Mouse (Mus musculus) midbrain, embryonic 14.5 days (tissue): Measurements from ENCODE around the gene Atg4d. TPM values are rescaled to one million over a fixed set of nuclear protein-coding genes. Genes with fewer than 3 reads are reported as not detected.

Experiments
- ATAC-seq: fragments of 200-750 bp; cut with Nextera tagmentation; 2 replicates; pipeline ENCODE4 v1.8.0; 2017; ENCODE audit warnings: moderate number of reproducible peaks, moderate library complexity; ENCODE audit not compliant: low FRiP score, low TSS enrichment
- DNase-seq: peaks from one replicate; pipeline ENCODE4 v3.0.0-alpha.2; 2015
- H3K27ac ChIP-seq: fragments of 300-500 bp; sonication (generic); replicated peaks from 2 replicates; pipeline ENCODE4 v1.5.1; 2014; ENCODE audit warnings: mild to moderate bottlenecking, low read depth, low read length, moderate library complexity
- H3K27me3 ChIP-seq: fragments of 300-500 bp; sonication (generic); 2 replicates; pipeline ENCODE4 v1.6.1; 2014; ENCODE audit warnings: low read length, control low read depth, mixed read lengths; ENCODE audit not compliant: control insufficient read depth, insufficient read depth
- H3K36me3 ChIP-seq: fragments of 300-500 bp; sonication (generic); 2 replicates; pipeline ENCODE4 v1.6.1; 2014; ENCODE audit warnings: low read length, control low read depth; ENCODE audit not compliant: control insufficient read depth, insufficient read depth
- H3K4me1 ChIP-seq: fragments of 300-500 bp; sonication (generic); 2 replicates; pipeline ENCODE4 v1.6.1; 2014; ENCODE audit warnings: mild to moderate bottlenecking, antibody characterized with exemption, low read length, control low read depth; ENCODE audit not compliant: control insufficient read depth, insufficient read depth
- H3K4me2 ChIP-seq: fragments of 300-500 bp; sonication (generic); 2 replicates; pipeline ENCODE4 v1.6.1; 2014; ENCODE audit warnings: mild to moderate bottlenecking, low read length, moderate library complexity
- H3K4me3 ChIP-seq: fragments of 300-500 bp; sonication (generic); replicated peaks from 2 replicates; pipeline ENCODE4 v1.5.1; 2014; ENCODE audit warnings: low read depth, low read length
- H3K9ac ChIP-seq: fragments of 300-500 bp; sonication (generic); replicated peaks from 2 replicates; pipeline ENCODE4 v1.6.1; 2014; ENCODE audit warnings: mild to moderate bottlenecking, low read length, moderate library complexity
- H3K9me3 ChIP-seq: fragments of 300-500 bp; sonication (generic); 2 replicates; pipeline ENCODE4 v1.6.1; 2016; ENCODE audit warnings: low read length, control low read depth, mixed read lengths; ENCODE audit not compliant: control insufficient read depth
- WGBS: fragments of 180-500 bp; shearing (Covaris S2); extraction: QIAGEN DNeasy Blood & Tissue Kit; methylation state at CpG from one replicate; pipeline ENCODE4 v1.1.7; 2014; 5-methylcytosine and 5-hydroxymethylcytosine counted together
- polyA plus RNA-seq: library from polyadenylated mRNA; unstranded; fragments of >200 nt; fragmentation: Nextera tagmentation; extraction: Ambion mirVana; gene quantifications from 2 replicates; pipeline ENCODE4 v1.2.1, GENCODE M21; 2014

The Atg4d gene
- polyA plus RNA-seq, 1 experiment from 2014 or later = 44.7 TPM

DNA sequence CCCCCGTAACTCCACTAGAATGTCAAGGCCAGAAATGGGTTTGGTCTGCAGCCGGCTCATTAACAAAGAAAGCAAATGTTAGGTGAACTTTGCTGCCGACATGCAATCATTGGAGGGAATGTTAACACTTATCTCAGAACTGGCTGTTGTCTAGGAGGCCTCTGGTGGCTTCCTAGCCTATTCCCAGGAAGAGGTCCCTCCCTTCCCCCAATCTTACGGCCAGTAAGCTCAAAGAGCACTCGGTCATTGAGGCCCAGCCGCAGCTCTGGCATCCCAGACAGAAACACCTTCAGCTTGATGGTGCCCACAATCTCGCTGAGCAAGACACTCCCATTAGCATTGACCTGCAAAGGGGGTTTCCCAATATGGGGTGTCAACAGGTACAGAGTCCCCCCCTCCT, 40.0 kb downstream of the Atg4d start:
- no peaks in the 10 kb centered on the region for H3K36me3 ChIP-seq
- DNase-seq = no peak
- no peak overlapping the region for H3K4me2 ChIP-seq
- no peaks in the 10 kb centered on the region for H3K4me1 ChIP-seq
- H3K4me3 ChIP-seq = no peak overlapping the region
- H3K9me3 ChIP-seq = no peaks in the 10 kb centered on the region
- H3K9ac ChIP-seq = no peak overlapping the region
- WGBS = 89% methylated on average over 7 of the region's 7 CpGs
- H3K27ac ChIP-seq = no peak overlapping the region
- no peak for ATAC-seq
- no peaks in the 10 kb centered on the region for H3K27me3 ChIP-seq

DNA sequence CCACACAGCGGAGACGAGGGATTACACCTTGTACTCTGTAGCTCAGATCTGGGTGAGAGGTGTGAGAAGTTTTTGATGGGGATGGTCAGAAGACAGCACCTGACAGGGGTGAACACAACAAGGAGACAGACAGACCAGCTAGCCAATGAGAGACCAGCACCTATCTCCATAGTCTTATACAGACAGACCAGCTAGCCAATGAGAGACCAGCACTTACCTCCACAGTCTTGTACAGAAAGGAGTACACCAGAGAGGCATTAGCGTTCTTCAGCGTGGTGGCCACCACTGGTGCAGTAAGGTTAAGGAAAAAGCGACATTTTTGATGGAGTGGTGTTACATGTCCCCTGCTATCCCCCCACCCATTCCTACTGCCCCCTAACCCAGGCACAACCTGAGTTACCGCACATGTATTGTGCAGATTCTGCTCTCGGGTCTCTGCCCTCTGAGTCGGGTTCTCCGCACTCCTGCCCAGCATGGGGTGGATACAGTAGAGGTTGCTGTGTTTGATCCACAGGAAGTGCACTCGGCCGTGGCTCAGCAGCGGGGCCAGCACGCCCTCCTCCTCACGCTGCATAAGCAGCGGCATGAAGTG, 44.2 kb downstream of the Atg4d start:
- Histone ChIP-seq H3K9me3 (no peaks in the 10 kb centered on the region), H3K36me3 (no peaks in the 10 kb centered on the region), H3K4me3 (no peak overlapping the region), H3K4me2 (no peak overlapping the region), H3K9ac (no peak overlapping the region), H3K27ac (no peak overlapping the region), H3K27me3 (peaks cover 11% of the 10 kb centered on the region; the same call in 1 of the 2 replicates), H3K4me1 (no peaks in the 10 kb centered on the region)
- no peak for ATAC-seq
- no peak for DNase-seq
- 73% methylated on average over 15 of the region's 15 CpGs for WGBS

- no peaks in the 10 kb centered on the region for H3K9me3 ChIP-seq
- no peak for DNase-seq
- peak overlapping the region; percentile 32; the same call in 1 of the 2 replicates for H3K4me2 ChIP-seq
- peak overlapping the region; percentile 10; the same call in 1 of the 2 replicates for H3K4me3 ChIP-seq
- no peaks in the 10 kb centered on the region for H3K36me3 ChIP-seq
- 27% methylated on average over 7 of the region's 7 CpGs for WGBS
- ATAC-seq = no peak
- H3K27me3 ChIP-seq = peaks cover 11% of the 10 kb centered on the region; the same call in 1 of the 2 replicates
- H3K9ac ChIP-seq = no peak overlapping the region
- no peak overlapping the region for H3K27ac ChIP-seq
- H3K4me1 ChIP-seq = no peaks in the 10 kb centered on the region
These were observed 46.6 kb downstream of the Atg4d start for GRCm38 (mm10) chr9:21311695-21312094.

DNA sequence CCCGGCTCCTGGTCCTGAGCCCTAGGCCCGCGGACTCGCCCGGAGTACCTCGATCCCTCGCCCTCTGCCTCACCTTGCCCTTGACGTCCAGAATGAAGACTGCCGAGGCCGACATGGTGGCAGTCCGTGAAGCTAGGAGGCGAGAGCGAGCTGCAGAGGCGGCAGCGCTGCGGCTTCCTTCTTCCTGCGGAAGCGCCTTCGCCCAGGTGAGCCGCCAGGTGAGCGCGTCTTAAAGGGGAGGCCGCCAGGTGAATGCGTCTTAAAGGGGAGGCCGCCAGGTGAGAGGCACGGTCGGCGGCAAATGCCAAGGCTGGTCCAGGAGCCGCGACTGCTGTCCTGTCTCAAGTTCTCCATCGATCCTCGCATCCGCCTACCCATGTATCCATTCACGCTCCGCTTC, 47.0 kb downstream of the Atg4d start, which contains the start of gene Ap1m2:
Gene Ap1m2 (minus strand): TSS at position 204 of the 400 bp plus-strand sequence.
- H3K4me1 ChIP-seq = no peaks in the 10 kb centered on the region
- H3K4me2 ChIP-seq = peak within 1 kb of the TSS; percentile 32
- DNase-seq (no peak), ATAC-seq (no peak)
- H3K9ac ChIP-seq = no peak within 1 kb of the TSS; the same call in 1 of the 2 replicates
- H3K9me3 ChIP-seq = no peaks in the 10 kb centered on the region
- H3K4me3 ChIP-seq = peak within 1 kb of the TSS; percentile 10; the same call in 1 of the 2 replicates
- peaks cover 11% of the 10 kb centered on the region; the same call in 1 of the 2 replicates for H3K27me3 ChIP-seq
- H3K36me3 ChIP-seq = no peaks in the 10 kb centered on the region
- H3K27ac ChIP-seq = no peak within 1 kb of the TSS
- WGBS = 15% methylated on average over 35 of the region's 35 CpGs

GRCm38 (mm10) chr9:21313394-21313793, 48.3 kb downstream of the Atg4d start:
- no peak overlapping the region for H3K4me2 ChIP-seq
- peaks cover 11% of the 10 kb centered on the region; the same call in 1 of the 2 replicates for H3K27me3 ChIP-seq
- 7% methylated on average over 11 of the region's 11 CpGs for WGBS
- H3K9ac ChIP-seq = no peak overlapping the region
- DNase-seq = peak; percentile 89
- no peaks in the 10 kb centered on the region for H3K4me1 ChIP-seq
- H3K9me3 ChIP-seq = no peaks in the 10 kb centered on the region
- H3K4me3 ChIP-seq = no peak overlapping the region
- ATAC-seq = 0 out of 2 replicates have a peak, but pooled peaks have one; percentile 11
- no peak overlapping the region for H3K27ac ChIP-seq
- no peaks in the 10 kb centered on the region for H3K36me3 ChIP-seq

DNA sequence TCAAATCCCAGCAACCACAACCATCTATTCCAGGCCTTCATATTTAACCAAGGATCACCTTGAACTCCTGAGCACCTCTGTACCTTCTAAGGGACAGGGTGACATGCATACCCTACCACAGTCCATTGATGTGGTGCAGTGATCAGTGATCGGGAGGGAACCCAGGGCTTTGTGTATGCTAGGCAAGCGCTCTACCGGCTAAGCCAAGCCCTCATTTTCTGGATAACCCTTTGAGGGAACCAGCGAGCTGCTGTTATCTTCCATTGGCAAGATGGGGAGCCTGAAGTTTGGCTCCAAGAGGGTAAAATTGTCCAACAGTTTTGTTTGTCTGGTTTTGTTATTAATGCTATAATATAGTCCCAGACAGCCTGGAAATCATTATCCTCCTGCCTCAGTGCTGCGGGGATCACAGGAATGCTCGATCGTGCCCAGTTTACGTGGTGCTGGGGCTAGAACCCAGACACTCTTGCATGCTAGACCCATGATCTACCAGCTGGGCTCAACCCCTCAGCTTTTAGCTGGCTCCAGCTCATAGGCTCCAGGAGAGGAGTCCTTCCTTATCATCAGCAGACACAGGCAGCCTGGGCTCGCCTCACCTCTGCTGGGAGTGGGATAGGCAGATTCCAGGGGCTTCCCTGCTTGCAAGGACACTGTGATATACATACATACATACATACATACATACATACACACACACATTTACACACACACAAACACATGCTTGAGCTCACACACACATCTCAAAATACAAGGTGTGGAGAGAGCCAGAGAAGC, 49.5 kb downstream of the Atg4d start:
- no peaks in the 10 kb centered on the region for H3K9me3 ChIP-seq
- WGBS = 92% methylated on average over 9 of the region's 9 CpGs
- H3K36me3 ChIP-seq = no peaks in the 10 kb centered on the region
- H3K4me2 ChIP-seq = no peak overlapping the region
- no peak for ATAC-seq
- H3K4me1 ChIP-seq = no peaks in the 10 kb centered on the region
- H3K27me3 ChIP-seq = peaks cover 11% of the 10 kb centered on the region; the same call in 1 of the 2 replicates
- no peak overlapping the region for H3K4me3 ChIP-seq
- H3K27ac ChIP-seq = no peak overlapping the region
- H3K9ac ChIP-seq = no peak overlapping the region
- DNase-seq = no peak

- Histone ChIP-seq H3K27me3 (peaks cover 11% of the 10 kb centered on the region; the same call in 1 of the 2 replicates), H3K36me3 (no peaks in the 10 kb centered on the region), H3K27ac (no peak overlapping the region), H3K4me3 (no peak overlapping the region), H3K9ac (no peak overlapping the region), H3K4me2 (no peak overlapping the region), H3K4me1 (no peaks in the 10 kb centered on the region), H3K9me3 (no peaks in the 10 kb centered on the region)
- ATAC-seq = no peak
- WGBS = 49% methylated on average over 5 of the region's 5 CpGs
- no peak for DNase-seq
These were observed 50.3 kb downstream of the Atg4d start for GRCm38 (mm10) chr9:21315421-21315820.

- Histone ChIP-seq H3K9ac (no peak overlapping the region), H3K4me2 (no peak overlapping the region), H3K9me3 (no peaks in the 10 kb centered on the region), H3K27ac (no peak overlapping the region), H3K4me3 (no peak overlapping the region), H3K36me3 (no peaks in the 10 kb centered on the region), H3K27me3 (peaks cover 8% of the 10 kb centered on the region; the same call in 1 of the 2 replicates), H3K4me1 (peaks cover 6% of the 10 kb centered on the region)
- ATAC-seq = no peak
- DNase-seq = no peak
- WGBS = 78% methylated on average over 7 of the region's 7 CpGs
These were observed 51.6 kb downstream of the Atg4d start for GRCm38 (mm10) chr9:21316696-21317095.
